Mouse (Mus musculus) hindbrain, postnatal 0 days (tissue): ENCODE measurements around the gene Porcn. TPM values are rescaled to one million over a fixed set of nuclear protein-coding genes. Genes with fewer than 3 reads are reported as not detected.

ENCODE experiments used
- ATAC-seq: fragments of 200-750 bp; cut with Nextera tagmentation; 2 replicates; pipeline ENCODE4 v1.8.0; 2017; ENCODE audit warnings: mild to moderate bottlenecking, moderate TSS enrichment, moderate library complexity
- DNase-seq: peaks from one replicate; pipeline ENCODE4 v3.0.0-alpha.2; 2015; ENCODE audit warnings: low spot score
- H3K27ac ChIP-seq: fragments of 300-500 bp; sonication (generic); 2 replicates; pipeline ENCODE4 v1.5.1; 2014; ENCODE audit warnings: mild to moderate bottlenecking
- H3K27me3 ChIP-seq: fragments of 300-500 bp; sonication (generic); 2 replicates; pipeline ENCODE4 v1.6.1; 2014; ENCODE audit warnings: low read length, mixed read lengths; ENCODE audit not compliant: insufficient read depth
- H3K36me3 ChIP-seq: fragments of 300-500 bp; sonication (generic); 2 replicates; pipeline ENCODE4 v1.6.1; 2014; ENCODE audit warnings: low read length, mixed read lengths; ENCODE audit not compliant: insufficient read depth
- H3K4me1 ChIP-seq: fragments of 300-500 bp; sonication (generic); 2 replicates; pipeline ENCODE4 v1.6.1; 2014; ENCODE audit warnings: antibody characterized with exemption, low read length, mixed read lengths; ENCODE audit not compliant: insufficient read depth
- H3K4me2 ChIP-seq: fragments of 300-500 bp; sonication (generic); 2 replicates; pipeline ENCODE4 v1.6.1; 2014; ENCODE audit warnings: low read depth, mild to moderate bottlenecking, low read length, moderate library complexity, mixed read lengths
- H3K4me3 ChIP-seq: fragments of 300-500 bp; sonication (generic); 2 replicates; pipeline ENCODE4 v1.5.1; 2014; ENCODE audit warnings: low read length
- H3K9ac ChIP-seq: fragments of 300-500 bp; sonication (generic); replicated peaks from 2 replicates; pipeline ENCODE4 v1.6.1; 2014; ENCODE audit warnings: mild to moderate bottlenecking, low read length, moderate library complexity, mixed read lengths
- H3K9me3 ChIP-seq: fragments of 300-500 bp; sonication (generic); 2 replicates; pipeline ENCODE4 v1.6.1; 2016; ENCODE audit warnings: low read length, mixed read lengths
- CTCF ChIP-seq: IDR thresholded peaks from 2 replicates; pipeline ENCODE4 v1.5.1; 2016; ENCODE audit warnings: antibody characterized with exemption, control low read depth, low read depth
- WGBS: fragments of 180-500 bp; shearing (Covaris S2); extraction: QIAGEN DNeasy Blood & Tissue Kit; methylation state at CpG from one replicate; pipeline ENCODE4 v1.1.7; 2014; 5-methylcytosine and 5-hydroxymethylcytosine counted together
- polyA plus RNA-seq: library from polyadenylated mRNA; unstranded; fragments of >200 nt; fragmentation: Nextera tagmentation; extraction: Ambion mirVana; gene quantifications from 2 replicates; pipeline ENCODE4 v1.2.1, GENCODE M21; 2015
- total RNA-seq: library from RNA; depleted of rRNA; stranded (reverse); fragments of >200 nt; gene quantifications from 2 replicates; pipeline ENCODE4 v1.2.3, GENCODE M21; 2014

Porcn gene
- total and polyA plus RNA-seq, 2 experiments from 2014 or later: 49.2 to 68.4 TPM

DNA sequence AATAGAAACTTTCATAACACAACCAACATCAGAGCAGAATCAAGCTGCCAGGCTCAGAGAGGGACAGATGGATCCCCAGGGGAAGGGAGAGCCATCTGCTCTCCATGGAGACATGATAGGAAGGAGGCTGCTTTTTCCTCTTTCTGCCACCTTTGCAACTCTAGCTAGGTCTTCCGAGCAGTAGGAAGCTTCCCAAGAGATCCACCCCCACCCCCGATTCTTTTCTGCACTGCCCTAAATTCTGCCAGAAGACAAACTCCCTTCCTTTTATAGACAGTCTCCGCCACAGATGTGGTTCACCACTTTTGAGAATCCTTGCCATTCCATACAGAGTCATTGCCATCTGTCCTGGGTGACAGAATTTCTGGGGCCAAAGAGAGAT, 16.0 kb upstream of the Porcn start:
- WGBS: 60% methylated on average over 3 of the region's 3 CpGs
- Histone ChIP-seq H3K4me3 (no peak overlapping the region), H3K27ac (no peak overlapping the region), H3K27me3 (no peaks in the 10 kb centered on the region), H3K36me3 (no peaks in the 10 kb centered on the region), H3K4me1 (no peaks in the 10 kb centered on the region), H3K9ac (no peak overlapping the region), H3K9me3 (no peaks in the 10 kb centered on the region), H3K4me2 (no peak overlapping the region)
- ATAC-seq (no peak), DNase-seq (peak; percentile 11)
- TF ChIP-seq CTCF: no peak

DNA sequence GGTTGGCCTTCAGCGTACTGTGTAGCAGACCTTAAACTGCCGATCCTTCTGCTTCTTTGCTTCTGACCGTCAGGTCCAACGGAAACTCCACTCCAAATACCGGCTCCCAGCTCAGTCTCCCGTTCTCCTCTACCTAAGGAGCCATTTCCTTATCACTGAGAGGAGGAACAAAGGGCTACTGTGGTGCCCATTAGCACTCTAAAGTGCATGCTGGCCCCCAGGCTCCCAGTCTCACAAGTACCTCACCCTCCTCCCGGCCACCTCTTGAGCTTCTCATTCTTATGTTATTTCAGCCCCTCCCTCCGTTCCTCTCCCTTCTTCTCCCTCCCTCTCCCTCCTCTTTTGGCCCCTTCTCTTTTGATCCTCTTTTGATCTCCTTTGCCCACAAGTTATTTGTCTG, 13.3 kb upstream of the Porcn start:
- H3K9ac ChIP-seq: no peak overlapping the region
- no peak for DNase-seq
- no peaks in the 10 kb centered on the region for H3K36me3 ChIP-seq
- no peak overlapping the region for H3K27ac ChIP-seq
- H3K27me3 ChIP-seq: no peaks in the 10 kb centered on the region
- no peaks in the 10 kb centered on the region for H3K9me3 ChIP-seq
- H3K4me3 ChIP-seq: no peak overlapping the region
- TF ChIP-seq CTCF: no peak
- 41% methylated on average over 8 of the region's 8 CpGs for WGBS
- no peak overlapping the region for H3K4me2 ChIP-seq
- ATAC-seq: no peak
- no peaks in the 10 kb centered on the region for H3K4me1 ChIP-seq

DNA sequence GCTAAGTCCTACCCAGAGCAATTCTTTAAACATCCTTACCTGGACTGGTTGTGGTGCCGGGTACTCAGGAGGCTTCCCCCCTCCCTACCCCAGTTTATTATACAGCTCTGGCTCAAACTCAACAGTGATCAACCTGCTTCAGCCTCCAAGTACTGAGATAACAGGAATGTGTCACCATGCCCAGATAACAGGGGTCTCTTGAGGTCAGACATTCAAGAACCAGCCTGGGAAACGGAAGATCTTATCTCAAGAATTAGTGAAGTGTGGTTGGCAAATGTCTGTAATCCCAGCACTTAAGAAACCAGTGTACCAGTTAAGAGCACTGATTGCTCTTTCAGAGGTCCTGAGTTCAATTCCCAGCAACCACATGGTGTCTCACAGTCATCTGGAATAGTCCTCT, 11.8 kb upstream of the Porcn start:
- Histone ChIP-seq H3K36me3 (no peaks in the 10 kb centered on the region), H3K4me1 (no peaks in the 10 kb centered on the region), H3K9me3 (no peaks in the 10 kb centered on the region), H3K4me3 (no peak overlapping the region), H3K27me3 (no peaks in the 10 kb centered on the region), H3K9ac (no peak overlapping the region), H3K4me2 (no peak overlapping the region), H3K27ac (no peak overlapping the region)
- DNase-seq: no peak
- no peak for TF ChIP-seq CTCF
- no peak for ATAC-seq
- 81% methylated on average over 2 of the region's 2 CpGs for WGBS

DNA sequence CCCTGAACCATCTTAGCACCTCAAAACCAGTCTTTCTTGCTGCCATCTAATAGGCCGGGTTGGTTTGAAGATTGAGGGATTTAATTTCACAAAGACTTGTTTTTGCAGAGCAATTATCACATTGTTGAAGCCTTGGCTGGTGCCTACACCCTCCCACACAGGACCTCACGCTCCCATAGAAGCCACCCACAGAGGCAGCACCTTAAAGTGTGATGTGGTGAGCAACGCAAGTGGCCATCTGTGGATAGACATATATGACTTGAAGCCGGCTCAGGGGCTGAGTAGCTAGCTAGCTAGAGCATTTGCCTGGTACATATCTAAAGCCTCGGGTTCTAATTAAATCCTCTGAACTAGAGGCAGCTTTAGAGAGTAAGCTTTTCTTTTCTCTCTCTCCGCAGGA, 11.1 kb upstream of the Porcn start:
- Histone ChIP-seq H3K4me3 (no peak overlapping the region), H3K4me2 (no peak overlapping the region), H3K27ac (no peak overlapping the region), H3K9me3 (no peaks in the 10 kb centered on the region), H3K9ac (no peak overlapping the region), H3K36me3 (no peaks in the 10 kb centered on the region), H3K4me1 (no peaks in the 10 kb centered on the region), H3K27me3 (no peaks in the 10 kb centered on the region)
- WGBS: 54% methylated on average over 6 of the region's 6 CpGs
- DNase-seq (no peak), ATAC-seq (no peak)
- no peak for TF ChIP-seq CTCF

DNA sequence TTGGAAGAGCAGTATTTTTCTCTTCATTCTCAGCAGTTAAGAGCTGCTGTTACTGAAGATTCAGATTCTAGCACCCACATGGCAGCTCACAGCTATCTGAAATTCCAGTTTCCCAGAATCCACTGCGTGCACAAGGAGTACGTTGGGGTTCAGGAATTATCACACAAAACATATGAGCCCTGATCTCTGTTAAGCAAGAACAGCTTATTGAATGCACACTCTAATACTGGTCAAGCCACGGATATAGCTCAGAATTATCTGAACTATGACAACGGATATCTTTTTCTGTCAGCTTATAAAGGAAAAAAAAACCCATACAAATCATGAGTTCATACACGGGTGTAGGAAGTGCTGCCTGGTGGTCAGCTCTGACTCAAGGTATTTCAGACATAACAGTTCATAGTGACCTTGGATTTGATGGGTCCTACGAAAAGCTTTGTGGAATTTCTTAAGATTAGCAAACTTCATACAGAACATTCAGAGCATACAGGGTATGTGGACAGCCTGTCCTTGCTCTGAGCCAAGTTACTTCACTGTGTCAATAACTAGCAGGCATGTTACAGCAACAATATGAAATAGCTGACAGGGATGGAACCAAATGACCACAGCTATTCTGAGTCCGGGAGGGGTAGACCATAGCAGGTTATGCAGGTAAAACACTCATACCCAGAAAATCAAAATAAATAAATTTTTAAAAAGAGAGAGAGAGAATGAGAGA, 5.3 kb upstream of the Porcn start:
- Histone ChIP-seq H3K9me3 (no peaks in the 10 kb centered on the region), H3K4me2 (no peak overlapping the region), H3K4me1 (no peaks in the 10 kb centered on the region), H3K9ac (no peak overlapping the region), H3K27ac (no peak overlapping the region), H3K36me3 (no peaks in the 10 kb centered on the region), H3K27me3 (no peaks in the 10 kb centered on the region), H3K4me3 (no peak overlapping the region)
- 83% methylated on average over 7 of the region's 7 CpGs for WGBS
- no peak for DNase-seq
- TF ChIP-seq CTCF: no peak
- ATAC-seq: no peak

DNA sequence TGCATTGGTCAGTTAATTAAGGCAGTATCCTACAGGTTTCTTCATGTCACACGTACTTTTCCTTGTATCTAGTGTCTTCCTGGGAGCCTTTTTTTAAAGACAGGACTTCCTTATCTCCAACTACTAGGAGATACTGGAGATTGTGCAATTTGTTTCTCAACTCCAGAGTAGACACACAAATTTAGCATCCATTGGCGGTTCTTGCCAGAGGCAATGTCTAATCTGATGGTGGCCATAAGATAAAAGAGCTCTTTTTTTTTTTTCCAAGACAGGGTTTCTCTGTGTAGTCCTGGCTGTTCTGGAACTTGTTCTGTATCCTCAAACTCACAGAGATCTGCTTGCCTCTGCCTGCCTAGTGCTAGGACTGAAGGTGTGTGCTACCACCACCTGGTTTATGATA, 3.4 kb upstream of the Porcn start:
- H3K9ac ChIP-seq: no peak overlapping the region
- H3K4me2 ChIP-seq: no peak overlapping the region
- no peaks in the 10 kb centered on the region for H3K36me3 ChIP-seq
- DNase-seq (no peak), ATAC-seq (no peak)
- 0 out of 2 replicates have a peak, but pooled peaks cover 2% of the 10 kb centered on the region for H3K4me1 ChIP-seq
- H3K27ac ChIP-seq: no peak overlapping the region
- H3K27me3 ChIP-seq: no peaks in the 10 kb centered on the region
- no peak for TF ChIP-seq CTCF
- no peaks in the 10 kb centered on the region for H3K9me3 ChIP-seq
- 78% methylated on average over 2 of the region's 2 CpGs for WGBS
- no peak overlapping the region for H3K4me3 ChIP-seq

DNA sequence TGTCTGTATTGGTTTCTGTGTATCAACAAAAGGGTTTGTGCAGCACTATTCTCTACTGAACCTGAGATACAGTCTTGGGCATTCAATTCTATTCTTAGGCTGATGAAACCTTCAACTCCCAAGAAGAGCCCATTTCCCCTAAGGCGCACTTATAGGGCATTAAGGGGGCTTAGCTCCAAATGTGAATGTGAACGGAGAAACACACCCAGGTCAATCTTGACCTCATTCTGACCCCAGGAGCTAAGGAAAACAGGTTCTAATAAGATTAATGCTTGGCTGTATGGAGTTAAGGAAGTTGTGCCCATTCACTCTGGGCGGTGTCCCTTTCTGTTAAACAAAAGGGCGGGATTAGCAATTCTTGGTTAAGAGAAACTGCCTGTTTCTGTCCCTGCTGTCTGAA, 899 bp upstream of the Porcn start:
- Histone ChIP-seq H3K9me3 (no peaks in the 10 kb centered on the region), H3K4me3 (no peak overlapping the region), H3K36me3 (no peaks in the 10 kb centered on the region), H3K9ac (no peak overlapping the region), H3K27ac (no peak overlapping the region), H3K4me2 (peak overlapping the region; percentile 60), H3K4me1 (0 out of 2 replicates have a peak, but pooled peaks cover 2% of the 10 kb centered on the region), H3K27me3 (no peaks in the 10 kb centered on the region)
- WGBS: 36% methylated on average over 4 of the region's 4 CpGs
- TF ChIP-seq CTCF: no peak
- no peak for ATAC-seq
- DNase-seq: no peak
